Mouse (Mus musculus) limb, embryonic 12.5 days (tissue): ENCODE data around the gene Emilin2. TPM values are rescaled to one million over a fixed set of nuclear protein-coding genes. Genes with fewer than 3 reads are reported as not detected.

Experiments used
- ATAC-seq: fragments of 200-750 bp; cut with Nextera tagmentation; 2 replicates; pipeline ENCODE4 v1.8.0; 2017; ENCODE audit warnings: low read depth, moderate TSS enrichment; ENCODE audit not compliant: insufficient number of reproducible peaks, insufficient read depth, low FRiP score, low TSS enrichment
- H3K27ac ChIP-seq: fragments of 300-500 bp; sonication (generic); 2 replicates; pipeline ENCODE4 v1.5.1; 2016; ENCODE audit warnings: mild to moderate bottlenecking, moderate library complexity
- H3K27me3 ChIP-seq: fragments of 300-500 bp; sonication (generic); 2 replicates; pipeline ENCODE4 v1.6.1; 2016; ENCODE audit warnings: mild to moderate bottlenecking, moderate library complexity
- H3K36me3 ChIP-seq: fragments of 300-500 bp; sonication (generic); 2 replicates; pipeline ENCODE4 v1.6.1; 2016; ENCODE audit warnings: mild to moderate bottlenecking, moderate library complexity
- H3K4me1 ChIP-seq: fragments of 300-500 bp; sonication (generic); replicated peaks from 2 replicates; pipeline ENCODE4 v1.6.1; 2016
- H3K4me2 ChIP-seq: fragments of 300-500 bp; sonication (generic); 2 replicates; pipeline ENCODE4 v1.6.1; 2016; ENCODE audit warnings: mild to moderate bottlenecking, moderate library complexity
- H3K4me3 ChIP-seq: fragments of 300-500 bp; sonication (generic); replicated peaks from 2 replicates; pipeline ENCODE4 v1.5.1; 2016; ENCODE audit warnings: mild to moderate bottlenecking
- H3K9ac ChIP-seq: fragments of 300-500 bp; sonication (generic); replicated peaks from 2 replicates; pipeline ENCODE4 v1.6.1; 2016; ENCODE audit warnings: mild to moderate bottlenecking, moderate library complexity
- H3K9me3 ChIP-seq: fragments of 300-500 bp; sonication (generic); 2 replicates; pipeline ENCODE4 v1.6.1; 2016; ENCODE audit warnings: mild to moderate bottlenecking, moderate library complexity
- WGBS: fragments of 180-500 bp; shearing (Covaris S2); methylation state at CpG from one replicate; pipeline ENCODE4 v1.1.7; 2016; 5-methylcytosine and 5-hydroxymethylcytosine counted together
- polyA plus RNA-seq: library from polyadenylated mRNA; unstranded; fragments of >200 nt; fragmentation: Nextera tagmentation; extraction: Ambion mirVana; gene quantifications from 2 replicates; pipeline ENCODE4 v1.2.1, GENCODE M21; 2016

Emilin2 gene
- polyA plus RNA-seq, 1 experiment from 2014 or later, result 22.9 TPM

GRCm38 (mm10) chr17:71230108-71230709 lies 81.6 kb downstream of the Emilin2 start:
- 73% methylated on average over 9 of the region's 9 CpGs for whole genome bisulfite sequencing
- no peaks in the 10 kb centered on the region for H3K9me3 ChIP-seq
- H3K36me3 ChIP-seq, result peaks cover 64% of the 10 kb centered on the region
- H3K4me3 ChIP-seq, result no peak overlapping the region
- no peak overlapping the region for H3K9ac ChIP-seq
- H3K4me1 ChIP-seq, result no peaks in the 10 kb centered on the region
- peak overlapping the region; percentile 64; the same call in 1 of the 2 replicates for H3K27ac ChIP-seq
- no peak overlapping the region for H3K4me2 ChIP-seq
- peak; percentile 47; the same call in 1 of the 2 replicates for ATAC-seq
- no peaks in the 10 kb centered on the region for H3K27me3 ChIP-seq

GRCm38 (mm10) chr17:71228651-71229050 lies 83.1 kb downstream of the Emilin2 start:
- peaks cover 63% of the 10 kb centered on the region for H3K36me3 ChIP-seq
- H3K9ac ChIP-seq, result no peak overlapping the region
- no peak for ATAC-seq
- H3K9me3 ChIP-seq, result no peaks in the 10 kb centered on the region
- H3K4me1 ChIP-seq, result no peaks in the 10 kb centered on the region
- WGBS, result 86% methylated on average over 7 of the region's 7 CpGs
- H3K4me3 ChIP-seq, result no peak overlapping the region
- H3K27ac ChIP-seq, result no peak overlapping the region
- no peaks in the 10 kb centered on the region for H3K27me3 ChIP-seq
- no peak overlapping the region for H3K4me2 ChIP-seq

- no peaks in the 10 kb centered on the region for H3K4me1 ChIP-seq
- 92% methylated on average over 9 of the region's 9 CpGs for WGBS
- no peak overlapping the region for H3K9ac ChIP-seq
- no peak for ATAC-seq
- H3K36me3 ChIP-seq, result peaks cover 59% of the 10 kb centered on the region
- H3K27ac ChIP-seq, result no peak overlapping the region
- no peaks in the 10 kb centered on the region for H3K27me3 ChIP-seq
- no peak overlapping the region for H3K4me3 ChIP-seq
- H3K9me3 ChIP-seq, result no peaks in the 10 kb centered on the region
- H3K4me2 ChIP-seq, result no peak overlapping the region
Observed at GRCm38 (mm10) chr17:71227128-71227895, 84.5 kb downstream of the Emilin2 start.

- Histone ChIP-seq H3K36me3 (peaks cover 47% of the 10 kb centered on the region), H3K9me3 (no peaks in the 10 kb centered on the region), H3K9ac (no peak overlapping the region), H3K4me1 (no peaks in the 10 kb centered on the region), H3K4me2 (no peak overlapping the region), H3K27ac (no peak overlapping the region), H3K4me3 (no peak overlapping the region), H3K27me3 (no peaks in the 10 kb centered on the region)
- no peak for ATAC-seq
- 47% methylated on average over 5 of the region's 5 CpGs for WGBS
Observed at GRCm38 (mm10) chr17:71225091-71225490, 86.7 kb downstream of the Emilin2 start.

GRCm38 (mm10) chr17:71224521-71224920 lies 87.3 kb downstream of the Emilin2 start:
- no peak overlapping the region for H3K4me2 ChIP-seq
- no peak for ATAC-seq
- H3K9me3 ChIP-seq, result no peaks in the 10 kb centered on the region
- peaks cover 42% of the 10 kb centered on the region for H3K36me3 ChIP-seq
- H3K4me1 ChIP-seq, result no peaks in the 10 kb centered on the region
- no peaks in the 10 kb centered on the region for H3K27me3 ChIP-seq
- WGBS, result 82% methylated on average over 2 of the region's 2 CpGs
- no peak overlapping the region for H3K27ac ChIP-seq
- no peak overlapping the region for H3K4me3 ChIP-seq
- no peak overlapping the region for H3K9ac ChIP-seq

- Histone ChIP-seq H3K27me3 (no peaks in the 10 kb centered on the region), H3K9me3 (no peaks in the 10 kb centered on the region), H3K9ac (no peak overlapping the region), H3K4me2 (no peak overlapping the region), H3K4me3 (no peak overlapping the region), H3K27ac (no peak overlapping the region), H3K4me1 (no peaks in the 10 kb centered on the region), H3K36me3 (peaks cover 36% of the 10 kb centered on the region)
- 81% methylated on average over 5 of the region's 5 CpGs for WGBS
- no peak for ATAC-seq
Observed at GRCm38 (mm10) chr17:71223676-71224075, 88.1 kb downstream of the Emilin2 start.

- no peak overlapping the region for H3K9ac ChIP-seq
- no peak overlapping the region for H3K4me2 ChIP-seq
- H3K27ac ChIP-seq, result no peak overlapping the region
- no peaks in the 10 kb centered on the region for H3K9me3 ChIP-seq
- ATAC-seq, result no peak
- peaks cover 41% of the 10 kb centered on the region for H3K36me3 ChIP-seq
- H3K27me3 ChIP-seq, result no peaks in the 10 kb centered on the region
- no peaks in the 10 kb centered on the region for H3K4me1 ChIP-seq
- H3K4me3 ChIP-seq, result no peak overlapping the region
- WGBS, result 87% methylated on average over 3 of the region's 3 CpGs
Observed at GRCm38 (mm10) chr17:71221383-71221782, 90.4 kb downstream of the Emilin2 start.

GRCm38 (mm10) chr17:71217111-71217685 lies 94.6 kb downstream of the Emilin2 start:
- Histone ChIP-seq H3K4me3 (no peak overlapping the region), H3K9me3 (no peaks in the 10 kb centered on the region), H3K4me2 (no peak overlapping the region), H3K27me3 (no peaks in the 10 kb centered on the region), H3K9ac (no peak overlapping the region), H3K27ac (no peak overlapping the region), H3K36me3 (peaks cover 18% of the 10 kb centered on the region), H3K4me1 (peaks cover 23% of the 10 kb centered on the region)
- ATAC-seq, result no peak
- WGBS, result 86% methylated on average over 5 of the region's 5 CpGs

GRCm38 (mm10) chr17:71216263-71216662 lies 95.5 kb downstream of the Emilin2 start:
- no peak overlapping the region for H3K9ac ChIP-seq
- WGBS, result 91% methylated on average over 2 of the region's 2 CpGs
- peaks cover 30% of the 10 kb centered on the region for H3K4me1 ChIP-seq
- no peaks in the 10 kb centered on the region for H3K9me3 ChIP-seq
- no peak overlapping the region for H3K4me3 ChIP-seq
- no peak for ATAC-seq
- no peak overlapping the region for H3K27ac ChIP-seq
- H3K4me2 ChIP-seq, result no peak overlapping the region
- no peaks in the 10 kb centered on the region for H3K27me3 ChIP-seq
- H3K36me3 ChIP-seq, result peaks cover 18% of the 10 kb centered on the region

- Histone ChIP-seq H3K27ac (no peak overlapping the region), H3K4me2 (no peak overlapping the region), H3K9ac (no peak overlapping the region), H3K4me1 (peaks cover 39% of the 10 kb centered on the region), H3K36me3 (peaks cover 15% of the 10 kb centered on the region), H3K27me3 (no peaks in the 10 kb centered on the region), H3K4me3 (no peak overlapping the region), H3K9me3 (no peaks in the 10 kb centered on the region)
- 75% methylated on average over 2 of the region's 2 CpGs for WGBS
- no peak for ATAC-seq
Observed at GRCm38 (mm10) chr17:71215241-71215839, 96.4 kb downstream of the Emilin2 start.

- Histone ChIP-seq H3K9ac (no peak overlapping the region), H3K36me3 (peaks cover 15% of the 10 kb centered on the region), H3K27ac (peak overlapping the region; percentile 25; the same call in 1 of the 2 replicates), H3K27me3 (no peaks in the 10 kb centered on the region), H3K4me1 (peaks cover 45% of the 10 kb centered on the region), H3K4me3 (no peak overlapping the region), H3K4me2 (no peak overlapping the region), H3K9me3 (no peaks in the 10 kb centered on the region)
- WGBS, result 78% methylated on average over 17 of the region's 17 CpGs
- ATAC-seq, result no peak
Observed at GRCm38 (mm10) chr17:71214514-71215240, 97.1 kb downstream of the Emilin2 start.
